Mouse (Mus musculus) forebrain, postnatal 0 days (tissue): Measurements from ENCODE around the gene Tshz3. TPM values are rescaled to one million over a fixed set of nuclear protein-coding genes. Genes with fewer than 3 reads are reported as not detected.

Experiments used
- ATAC-seq: fragments of 200-750 bp; cut with Nextera tagmentation; 2 replicates; pipeline ENCODE4 v1.8.0; 2017; ENCODE audit warnings: mild to moderate bottlenecking, moderate library complexity
- DNase-seq: peaks from one replicate; pipeline ENCODE4 v3.0.0-alpha.2; 2015
- H3K27ac ChIP-seq: fragments of 300-500 bp; sonication (generic); 2 replicates; pipeline ENCODE4 v1.5.1; 2014; ENCODE audit warnings: low read depth, mild to moderate bottlenecking, antibody characterized with exemption, low read length, moderate library complexity, mixed read lengths
- H3K27me3 ChIP-seq: fragments of 300-500 bp; sonication (generic); 2 replicates; pipeline ENCODE4 v1.6.1; 2014; ENCODE audit warnings: mild to moderate bottlenecking, low read length, mixed read lengths; ENCODE audit not compliant: insufficient read depth
- H3K36me3 ChIP-seq: fragments of 300-500 bp; sonication (generic); 2 replicates; pipeline ENCODE4 v1.6.1; 2014; ENCODE audit warnings: mild to moderate bottlenecking, moderate library complexity; ENCODE audit not compliant: insufficient read depth
- H3K4me1 ChIP-seq: fragments of 300-500 bp; sonication (generic); 2 replicates; pipeline ENCODE4 v1.6.1; 2014; ENCODE audit warnings: antibody characterized with exemption; ENCODE audit not compliant: insufficient read depth
- H3K4me2 ChIP-seq: fragments of 300-500 bp; sonication (generic); 2 replicates; pipeline ENCODE4 v1.6.1; 2014; ENCODE audit warnings: low read depth, mild to moderate bottlenecking, moderate library complexity
- H3K4me3 ChIP-seq: fragments of 300-500 bp; sonication (generic); 2 replicates; pipeline ENCODE4 v1.5.1; 2014; ENCODE audit warnings: low read depth, low read length, mixed read lengths
- H3K9ac ChIP-seq: fragments of 300-500 bp; sonication (generic); 2 replicates; pipeline ENCODE4 v1.6.1; 2014; ENCODE audit warnings: mild to moderate bottlenecking
- H3K9me3 ChIP-seq: fragments of 300-500 bp; sonication (generic); 2 replicates; pipeline ENCODE4 v1.6.1; 2016; ENCODE audit warnings: low read length
- CTCF ChIP-seq: sonication (generic); IDR thresholded peaks from 2 replicates; pipeline ENCODE4 v1.5.1; 2016; ENCODE audit warnings: antibody characterized with exemption, control low read depth, low read depth
- WGBS: fragments of 180-500 bp; shearing (Covaris S2); extraction: QIAGEN DNeasy Blood & Tissue Kit; methylation state at CpG from one replicate; pipeline ENCODE4 v1.1.7; 2014; 5-methylcytosine and 5-hydroxymethylcytosine counted together
- polyA plus RNA-seq: library from polyadenylated mRNA; unstranded; fragments of >200 nt; fragmentation: Nextera tagmentation; extraction: Ambion mirVana; gene quantifications from 2 replicates; pipeline ENCODE4 v1.2.1, GENCODE M21; 2015
- total RNA-seq: library from RNA; depleted of rRNA; stranded (reverse); fragments of >200 nt; gene quantifications from 2 replicates; pipeline ENCODE4 v1.2.3, GENCODE M21; 2014; rRNA removed

Tshz3 gene
- total RNA-seq (32.2 and 37.8 TPM in 2 replicates), polyA plus RNA-seq (15.6 and 18.0 TPM in 2 replicates)

GRCm38 (mm10) chr7:36697856-36698588, at the start of gene Tshz3:
Gene Tshz3 (plus strand): TSS chr7:36698118.
- H3K4me3 ChIP-seq: peak within 1 kb of the TSS; percentile 88
- no peaks in the 10 kb centered on the region for H3K36me3 ChIP-seq
- H3K4me2 ChIP-seq: peak within 1 kb of the TSS; percentile 97
- no peaks in the 10 kb centered on the region for H3K9me3 ChIP-seq
- no peaks in the 10 kb centered on the region for H3K4me1 ChIP-seq
- H3K27ac ChIP-seq: peak within 1 kb of the TSS; percentile 81
- peak within 1 kb of the TSS; percentile 70 for H3K9ac ChIP-seq
- peaks cover 19% of the 10 kb centered on the region for H3K27me3 ChIP-seq
- TF ChIP-seq CTCF: 0 out of 2 replicates have a peak, but pooled peaks have one; percentile 4
- under 1% methylated on average over 34 of the region's 88 CpGs for WGBS
- ATAC-seq: peak; percentile 73
- peak; percentile 77 for DNase-seq

GRCm38 (mm10) chr7:36655931-36656330, 42.0 kb upstream of the Tshz3 start:
- Histone ChIP-seq H3K9me3 (no peaks in the 10 kb centered on the region), H3K4me1 (no peaks in the 10 kb centered on the region), H3K27ac (no peak overlapping the region), H3K27me3 (no peaks in the 10 kb centered on the region), H3K9ac (no peak overlapping the region), H3K36me3 (no peaks in the 10 kb centered on the region), H3K4me2 (no peak overlapping the region), H3K4me3 (no peak overlapping the region)
- DNase-seq (no peak), ATAC-seq (no peak)
- TF ChIP-seq CTCF: no peak
- 91% methylated on average over 4 of the region's 4 CpGs for WGBS

GRCm38 (mm10) chr7:36656401-36656800, 41.5 kb upstream of the Tshz3 start:
- no peak overlapping the region for H3K27ac ChIP-seq
- no peak for DNase-seq
- no peak for TF ChIP-seq CTCF
- H3K4me1 ChIP-seq: no peaks in the 10 kb centered on the region
- H3K9ac ChIP-seq: no peak overlapping the region
- H3K27me3 ChIP-seq: no peaks in the 10 kb centered on the region
- H3K9me3 ChIP-seq: no peaks in the 10 kb centered on the region
- ATAC-seq: no peak
- no peaks in the 10 kb centered on the region for H3K36me3 ChIP-seq
- no peak overlapping the region for H3K4me2 ChIP-seq
- no peak overlapping the region for H3K4me3 ChIP-seq

- Histone ChIP-seq H3K27me3 (no peaks in the 10 kb centered on the region), H3K4me1 (no peaks in the 10 kb centered on the region), H3K27ac (no peak overlapping the region), H3K9ac (no peak overlapping the region), H3K4me2 (no peak overlapping the region), H3K9me3 (no peaks in the 10 kb centered on the region), H3K4me3 (no peak overlapping the region), H3K36me3 (no peaks in the 10 kb centered on the region)
- WGBS: 31% methylated on average over 5 of the region's 5 CpGs
- ATAC-seq (no peak), DNase-seq (no peak)
- TF ChIP-seq CTCF: no peak
These were observed 39.6 kb upstream of the Tshz3 start for GRCm38 (mm10) chr7:36658331-36658730.

GRCm38 (mm10) chr7:36659265-36659664, 38.7 kb upstream of the Tshz3 start:
- Histone ChIP-seq H3K4me1 (no peaks in the 10 kb centered on the region), H3K9me3 (no peaks in the 10 kb centered on the region), H3K36me3 (no peaks in the 10 kb centered on the region), H3K27ac (no peak overlapping the region), H3K9ac (no peak overlapping the region), H3K4me2 (no peak overlapping the region), H3K27me3 (no peaks in the 10 kb centered on the region), H3K4me3 (no peak overlapping the region)
- WGBS: 91% methylated on average over 7 of the region's 7 CpGs
- no peak for DNase-seq
- TF ChIP-seq CTCF: no peak
- no peak for ATAC-seq

GRCm38 (mm10) chr7:36660654-36661053, 37.3 kb upstream of the Tshz3 start:
- H3K27ac ChIP-seq: no peak overlapping the region
- H3K4me3 ChIP-seq: no peak overlapping the region
- ATAC-seq: no peak
- TF ChIP-seq CTCF: no peak
- H3K9me3 ChIP-seq: no peaks in the 10 kb centered on the region
- H3K36me3 ChIP-seq: no peaks in the 10 kb centered on the region
- no peaks in the 10 kb centered on the region for H3K4me1 ChIP-seq
- H3K9ac ChIP-seq: no peak overlapping the region
- no peak overlapping the region for H3K4me2 ChIP-seq
- 63% methylated on average over 9 of the region's 9 CpGs for WGBS
- no peaks in the 10 kb centered on the region for H3K27me3 ChIP-seq
- no peak for DNase-seq

- ATAC-seq (no peak), DNase-seq (no peak)
- 80% methylated on average over 7 of the region's 7 CpGs for WGBS
- no peak for TF ChIP-seq CTCF
- Histone ChIP-seq H3K4me2 (no peak overlapping the region), H3K4me1 (no peaks in the 10 kb centered on the region), H3K9me3 (no peaks in the 10 kb centered on the region), H3K27ac (no peak overlapping the region), H3K27me3 (no peaks in the 10 kb centered on the region), H3K36me3 (no peaks in the 10 kb centered on the region), H3K4me3 (no peak overlapping the region), H3K9ac (no peak overlapping the region)
These were observed 34.5 kb upstream of the Tshz3 start for GRCm38 (mm10) chr7:36663431-36663830.
